Mouse (Mus musculus) adrenal gland, postnatal 10 days (tissue): ENCODE results near the gene Cit. TPM values are rescaled to one million over a fixed set of nuclear protein-coding genes. Genes with fewer than 3 reads are reported as not detected.
A peak's percentile ranks its signal among the peaks of the same experiment; 100 is the strongest.

Source experiments
- DNase-seq: peaks from one replicate; pipeline ENCODE4 v3.0.0; 2021; ENCODE audit warnings: mixed read lengths
- total RNA-seq, 2 experiments: library from RNA; stranded (reverse); gene quantifications; 2 replicates each; pipeline ENCODE4 v1.2.3; 2021

Gene Cit
- total RNA-seq, 2 experiments from 2014 or later = 6.6 to 13.7 TPM

DNA sequence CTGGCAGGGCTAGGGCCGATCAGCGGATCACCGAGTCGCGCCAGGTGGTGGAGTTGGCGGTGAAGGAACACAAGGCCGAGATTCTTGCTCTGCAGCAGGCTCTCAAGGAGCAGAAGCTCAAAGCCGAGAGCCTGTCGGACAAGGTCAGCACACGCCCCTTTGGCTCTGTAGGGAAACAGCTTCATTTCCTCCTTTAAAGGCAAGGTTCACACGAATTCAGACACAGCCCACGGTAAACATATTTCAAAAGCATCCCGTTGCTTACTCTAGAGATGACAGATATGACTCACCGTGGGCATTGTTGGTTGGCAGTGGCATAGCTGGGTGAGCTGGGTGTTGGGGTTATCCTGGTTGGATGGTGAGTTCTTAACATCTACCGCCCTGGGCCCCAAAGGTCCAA lies 126.2 kb downstream of the Cit start:
- DNase-seq = peak; percentile 25

DNA sequence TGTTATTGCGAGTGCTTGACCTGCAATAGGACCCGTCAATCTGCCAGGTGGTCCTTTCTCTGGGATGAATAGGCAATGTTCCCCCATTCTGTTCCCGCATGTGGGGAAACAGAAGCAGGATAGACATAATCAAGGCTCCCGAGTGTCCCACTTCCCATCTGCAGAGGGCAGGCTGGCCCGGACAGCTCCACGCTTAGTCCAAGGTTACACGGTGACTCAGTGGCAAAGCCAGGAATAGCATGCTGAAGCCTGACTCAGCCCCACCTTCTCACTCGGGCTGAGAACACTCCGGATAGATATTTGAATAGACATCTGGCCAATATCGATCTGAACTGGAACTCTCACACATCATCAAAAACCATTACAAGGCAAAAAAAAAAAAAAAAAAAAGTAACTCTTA lies 130.6 kb downstream of the Cit start:
- DNase-seq = peak; percentile 53

DNA sequence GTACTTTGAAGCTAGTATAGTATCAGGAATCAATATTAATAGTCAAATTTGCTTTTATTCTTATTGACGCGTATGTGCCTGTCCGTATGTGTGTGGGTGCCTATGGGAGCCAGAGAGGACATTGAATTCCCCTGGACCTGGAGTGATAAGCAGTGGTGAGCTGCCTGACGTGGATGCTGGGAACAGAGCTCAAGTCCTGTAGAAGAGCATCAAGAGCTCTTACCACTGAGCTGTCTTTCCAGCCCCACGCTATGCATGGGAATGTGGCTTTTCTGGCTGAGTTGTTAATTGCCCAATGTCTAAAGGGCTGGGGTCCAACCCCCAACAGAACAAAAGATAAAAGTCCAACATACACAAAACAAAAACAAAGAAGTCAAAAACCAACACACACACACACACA lies 131.4 kb downstream of the Cit start:
- no peak for DNase-seq

DNA sequence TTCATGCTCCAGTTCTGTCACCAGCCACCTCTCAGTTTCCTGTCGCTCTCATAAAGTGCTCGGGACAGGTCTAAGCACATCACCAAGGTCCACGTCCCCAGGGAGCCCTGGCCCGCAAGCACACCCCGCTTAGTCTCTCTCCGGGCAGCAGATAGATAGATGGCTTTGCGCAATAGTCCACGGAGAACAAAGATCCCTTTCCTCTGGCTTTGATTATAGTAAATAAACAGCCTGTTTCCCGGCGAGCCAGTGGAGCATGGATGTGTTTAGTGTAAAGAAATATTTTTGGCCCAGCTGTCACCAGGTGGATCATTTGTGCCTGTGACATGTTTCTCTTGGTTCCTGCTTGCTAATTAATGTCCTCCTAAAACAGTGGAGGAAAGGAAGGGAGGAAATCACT lies 132.2 kb downstream of the Cit start:
- DNase-seq = no peak

DNA sequence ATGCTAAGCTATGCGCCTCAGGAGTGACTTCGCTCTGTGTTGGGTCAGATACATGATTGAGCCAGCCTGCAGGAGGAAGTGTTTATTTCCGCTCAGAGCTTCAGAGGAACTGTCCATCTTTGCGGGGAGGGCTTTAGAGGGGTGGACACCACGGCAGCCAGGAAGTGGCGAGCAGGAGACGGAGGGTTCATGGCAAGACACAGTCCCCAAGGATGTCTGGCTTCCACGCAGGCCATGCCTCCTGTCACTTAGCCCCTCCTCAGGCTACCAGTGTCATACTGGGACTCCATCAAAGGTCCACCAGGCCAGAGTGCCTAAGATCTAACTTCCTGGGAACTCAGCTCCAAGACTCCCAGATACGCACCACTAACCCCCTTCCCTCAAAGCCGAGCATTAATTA lies 132.7 kb downstream of the Cit start:
- DNase-seq = peak; percentile 35

DNA sequence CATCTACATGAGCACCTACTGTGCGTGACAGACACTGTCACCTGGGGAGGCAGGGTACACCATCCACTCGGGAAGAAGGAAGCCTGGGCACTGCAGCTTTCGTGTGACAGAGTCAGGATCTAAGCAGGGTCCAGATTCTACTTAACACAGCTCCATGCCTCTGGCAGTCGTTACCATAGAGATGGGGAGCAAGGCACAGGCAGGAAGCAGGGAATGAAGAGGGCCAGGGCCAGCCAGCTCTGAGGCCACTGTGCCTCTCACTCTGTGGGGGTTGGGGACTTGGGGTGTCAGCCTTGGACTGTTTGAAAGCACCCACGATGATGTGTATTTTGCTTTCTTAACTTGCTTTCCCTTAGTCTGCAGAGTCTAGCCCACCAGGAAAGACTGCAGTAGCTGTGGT lies 133.2 kb downstream of the Cit start:
- no peak for DNase-seq

GRCm38 (mm10) chr5:115979134-115979696 lies 134.1 kb downstream of the Cit start:
- DNase-seq = peak; percentile 56

GRCm38 (mm10) chr5:115980537-115980936 lies 135.5 kb downstream of the Cit start:
- DNase-seq = no peak

DNA sequence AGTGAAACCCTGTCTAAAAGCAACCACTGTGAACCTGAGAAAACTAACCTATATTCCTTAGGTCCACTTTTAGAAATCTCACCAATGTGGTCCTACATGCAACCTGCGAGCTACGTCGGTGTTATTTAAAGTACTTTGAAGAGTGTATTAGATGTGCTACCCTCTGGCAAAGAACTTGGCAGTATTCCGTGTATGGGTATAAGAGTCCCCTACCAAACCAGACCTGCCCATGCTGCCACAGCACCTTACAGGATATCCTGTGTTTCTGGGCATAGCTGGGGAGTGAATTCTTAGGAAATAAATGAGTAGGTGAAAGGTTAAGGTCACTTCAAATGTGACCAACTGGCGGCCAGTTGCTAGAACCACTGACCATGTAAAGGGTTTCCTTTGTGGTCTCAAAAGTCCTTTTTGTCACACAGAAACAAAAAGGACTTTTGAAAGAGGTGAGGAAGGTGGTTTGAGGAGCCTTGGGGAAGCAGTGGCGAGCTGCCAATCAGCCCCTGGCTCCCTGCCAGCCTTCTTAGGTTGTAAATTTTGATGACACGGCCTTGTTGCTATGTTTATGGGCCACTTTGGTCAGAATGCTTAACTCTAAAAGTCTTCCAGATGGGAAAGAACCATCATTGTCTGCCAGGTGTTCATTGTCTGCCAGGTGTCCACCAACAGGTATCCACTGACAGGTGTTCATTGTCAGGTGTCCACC lies 137.7 kb downstream of the Cit start:
- DNase-seq = peak; percentile 91

DNA sequence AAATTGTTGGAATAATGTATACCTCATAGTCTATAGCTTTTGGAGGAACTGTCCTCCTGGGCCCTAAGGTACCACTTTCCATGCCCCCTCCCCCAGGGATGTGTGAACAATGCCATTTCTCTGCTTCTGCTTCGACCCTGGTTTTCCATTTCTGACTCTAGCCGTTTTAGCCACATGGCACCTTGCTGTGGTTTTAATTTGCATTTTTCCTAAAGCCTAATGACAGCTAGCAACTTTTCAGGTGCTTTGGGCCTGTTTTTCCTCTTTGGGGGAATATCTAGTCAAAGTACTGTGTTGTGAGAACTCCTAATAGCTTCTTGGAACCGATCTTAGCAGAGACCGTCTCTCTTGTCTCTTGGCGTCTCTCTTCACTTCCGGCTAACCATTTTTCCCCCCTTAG lies 139.3 kb downstream of the Cit start:
- no peak for DNase-seq

- DNase-seq = no peak
Measured at GRCm38 (mm10) chr5:115985101-115985500, 140.0 kb downstream of the Cit start.

GRCm38 (mm10) chr5:115987284-115987683 lies 142.2 kb downstream of the Cit start:
- no peak for DNase-seq

DNA sequence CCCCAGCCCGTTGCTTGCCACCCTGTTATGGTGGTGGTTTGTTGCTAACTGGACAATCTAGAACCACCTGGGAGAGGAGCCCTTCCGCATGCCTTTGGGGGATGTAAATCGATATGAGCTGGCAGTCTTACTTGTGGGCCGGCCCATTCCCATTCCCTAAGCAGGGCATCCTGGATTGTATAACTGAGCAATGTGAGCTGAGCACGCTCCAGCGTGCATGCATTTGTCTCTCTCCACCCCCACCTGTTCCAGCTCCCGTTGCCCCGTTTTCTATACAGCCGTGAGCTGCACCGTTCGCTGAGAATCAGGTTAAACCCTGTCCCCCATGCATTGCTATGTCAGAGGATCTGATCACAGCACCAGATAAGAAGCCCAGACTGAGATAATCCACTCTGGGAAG lies 146.6 kb downstream of the Cit start:
- no peak for DNase-seq

GRCm38 (mm10) chr5:115994101-115994500 lies 149.0 kb downstream of the Cit start:
- no peak for DNase-seq

DNA sequence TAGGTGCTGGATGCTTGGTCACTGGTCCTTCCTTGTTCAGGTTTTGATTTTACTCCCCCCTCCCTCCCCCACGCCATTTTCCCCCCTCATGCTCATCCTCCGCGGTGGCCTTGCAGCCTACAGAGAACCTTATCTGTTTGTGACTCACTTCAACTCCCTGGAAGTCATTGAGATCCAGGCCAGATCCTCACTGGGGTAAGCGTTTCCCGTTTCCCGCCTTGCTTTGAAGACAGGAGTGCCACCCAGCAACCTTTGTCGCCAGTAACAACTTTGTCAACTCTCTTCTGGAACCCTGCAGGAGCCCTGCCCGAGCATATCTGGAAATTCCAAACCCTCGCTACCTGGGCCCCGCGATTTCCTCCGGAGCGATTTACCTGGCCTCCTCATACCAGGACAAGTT lies 152.3 kb downstream of the Cit start:
- DNase-seq = no peak

DNA sequence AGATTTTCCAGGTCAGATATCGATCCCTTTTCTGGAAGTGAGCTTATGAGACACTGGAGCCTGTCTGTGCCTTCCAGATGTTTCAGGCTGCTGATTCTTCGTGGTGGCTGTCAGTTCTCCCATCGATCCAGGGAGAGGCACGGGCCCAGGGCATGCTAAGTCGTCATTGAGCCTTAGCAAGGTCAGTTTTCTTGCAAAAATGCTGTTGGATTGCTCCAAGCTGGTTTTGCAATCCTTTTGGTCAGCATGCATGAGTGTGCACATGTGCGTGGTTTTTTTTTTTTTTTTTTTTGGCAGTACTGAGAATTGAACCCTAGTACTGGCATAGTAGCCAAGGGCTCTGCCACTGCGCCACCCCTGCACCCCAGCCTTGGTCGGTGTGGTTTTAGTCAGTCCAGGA lies 158.1 kb downstream of the Cit start:
- DNase-seq = peak; percentile 62

- DNase-seq = peak; percentile 58
Measured at GRCm38 (mm10) chr5:116003825-116004224, 158.7 kb downstream of the Cit start.

DNA sequence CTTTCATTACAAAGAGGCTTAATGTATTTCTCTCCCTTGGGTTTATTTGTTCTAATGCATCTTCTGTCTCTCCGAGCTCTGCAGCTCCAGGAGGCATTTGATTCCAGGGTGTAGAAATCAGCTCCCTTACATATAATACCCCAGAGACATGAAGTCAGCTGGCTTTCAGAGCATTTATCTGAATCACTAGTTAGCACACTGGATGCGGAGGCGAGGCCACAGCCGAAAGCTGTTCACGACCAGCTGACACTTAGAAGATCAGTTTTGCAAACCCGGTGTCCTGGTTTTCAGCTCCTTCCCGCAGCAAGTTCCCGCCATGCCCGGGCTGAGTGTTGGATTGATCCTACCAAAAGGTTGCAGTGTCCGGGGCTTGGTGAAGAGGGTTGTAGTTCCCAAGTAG lies 159.2 kb downstream of the Cit start:
- DNase-seq = no peak

GRCm38 (mm10) chr5:116006324-116007099 lies 161.4 kb downstream of the Cit start:
- DNase-seq = peak; percentile 49

DNA sequence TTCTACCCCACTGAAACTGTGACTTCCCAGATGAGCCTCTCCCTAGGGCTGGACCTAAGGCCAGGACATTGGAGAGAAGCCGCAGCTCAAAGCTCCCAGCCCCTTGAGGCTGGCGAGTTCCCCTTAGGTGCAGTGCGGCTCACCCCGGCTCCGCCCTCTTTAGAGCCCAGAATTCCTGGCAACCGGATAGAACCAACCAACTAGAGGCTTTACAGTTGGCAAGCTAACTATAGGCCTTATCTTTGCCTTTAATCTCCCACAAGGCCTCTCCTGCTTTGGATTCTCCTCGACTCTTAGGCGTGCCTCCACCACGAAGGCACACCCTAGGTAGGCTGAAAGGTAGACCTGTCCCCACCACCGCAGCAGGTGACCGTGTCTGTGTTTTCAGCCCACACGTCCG lies 162.6 kb downstream of the Cit start:
- DNase-seq = peak; percentile 23

DNA sequence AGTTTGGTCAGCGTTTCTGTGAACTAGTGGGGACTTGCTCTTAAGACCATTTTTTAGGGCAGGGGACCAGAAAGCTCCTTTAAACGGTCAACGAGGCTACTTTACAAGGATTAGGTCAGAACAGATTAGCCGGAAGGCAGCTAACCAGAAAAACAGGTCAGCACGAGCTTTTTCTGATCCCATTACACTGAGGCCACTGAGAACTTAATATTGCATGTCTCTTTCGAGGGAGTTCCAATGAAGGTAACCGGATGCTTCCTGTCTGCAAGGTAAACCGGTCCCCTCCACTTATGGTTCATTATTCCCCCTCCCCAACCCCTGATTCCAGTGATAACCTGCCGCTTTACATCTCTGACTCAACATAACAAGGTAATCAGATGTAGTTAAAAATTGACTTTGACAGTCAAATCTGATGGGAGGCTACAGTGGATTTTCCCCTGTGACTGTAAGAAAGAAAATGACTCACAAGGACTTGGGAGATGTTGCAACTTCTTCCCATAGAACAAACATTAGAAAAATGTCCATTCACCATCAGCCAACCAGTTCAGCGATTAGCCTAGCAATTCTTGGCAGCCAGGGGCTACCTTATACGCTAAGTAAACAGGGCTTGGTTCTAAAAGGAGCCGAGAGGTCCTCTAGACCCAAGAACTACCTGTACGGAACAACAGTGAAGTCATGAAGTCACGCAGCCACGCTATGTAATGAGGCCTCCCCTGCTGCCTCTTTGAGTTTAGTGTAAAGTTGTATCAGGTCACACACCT lies 164.2 kb downstream of the Cit start:
- no peak for DNase-seq

GRCm38 (mm10) chr5:116009884-116010627 lies 165.0 kb downstream of the Cit start:
- no peak for DNase-seq
